Mouse (Mus musculus) kidney, embryonic 16.5 days (tissue): ENCODE measurements around the gene B830017H08Rik. TPM values are rescaled to one million over a fixed set of nuclear protein-coding genes. Genes with fewer than 3 reads are reported as not detected.

ENCODE experiments used
- ATAC-seq: fragments of 200-750 bp; cut with Nextera tagmentation; 2 replicates; pipeline ENCODE4 v1.8.0; 2017; ENCODE audit warnings: moderate TSS enrichment; ENCODE audit not compliant: low FRiP score, low TSS enrichment
- H3K27ac ChIP-seq: fragments of 300-500 bp; sonication (generic); 2 replicates; pipeline ENCODE4 v1.5.1; 2014; ENCODE audit warnings: low read length
- H3K27me3 ChIP-seq: fragments of 300-500 bp; sonication (generic); 2 replicates; pipeline ENCODE4 v1.6.1; 2014; ENCODE audit warnings: low read length, control low read depth, mixed read lengths; ENCODE audit not compliant: insufficient read depth
- H3K36me3 ChIP-seq: fragments of 300-500 bp; sonication (generic); 2 replicates; pipeline ENCODE4 v1.6.1; 2014; ENCODE audit warnings: low read length, control low read depth, mixed read lengths; ENCODE audit not compliant: insufficient read depth
- H3K4me1 ChIP-seq: fragments of 300-500 bp; sonication (generic); 2 replicates; pipeline ENCODE4 v1.6.1; 2014; ENCODE audit warnings: low read length, control low read depth, mixed read lengths; ENCODE audit not compliant: insufficient read depth
- H3K4me2 ChIP-seq: fragments of 300-500 bp; sonication (generic); replicated peaks from 2 replicates; pipeline ENCODE4 v1.6.1; 2014; ENCODE audit warnings: low read depth, low read length
- H3K4me3 ChIP-seq: fragments of 300-500 bp; sonication (generic); 2 replicates; pipeline ENCODE4 v1.5.1; 2014; ENCODE audit warnings: mild to moderate bottlenecking, low read length
- H3K9ac ChIP-seq: fragments of 300-500 bp; sonication (generic); replicated peaks from 2 replicates; pipeline ENCODE4 v1.6.1; 2014; ENCODE audit warnings: low read length
- H3K9me3 ChIP-seq: fragments of 300-500 bp; sonication (generic); 2 replicates; pipeline ENCODE4 v1.6.1; 2016; ENCODE audit warnings: low read length, control low read depth
- WGBS: fragments of 180-500 bp; shearing (Covaris S2); extraction: QIAGEN DNeasy Blood & Tissue Kit; methylation state at CpG from one replicate; pipeline ENCODE4 v1.1.7; 2014; 5-methylcytosine and 5-hydroxymethylcytosine counted together
- polyA plus RNA-seq: library from polyadenylated mRNA; unstranded; fragments of >200 nt; fragmentation: Nextera tagmentation; extraction: Ambion mirVana; gene quantifications from 2 replicates; pipeline ENCODE4 v1.2.1, GENCODE M21; 2015

Gene B830017H08Rik
- polyA plus RNA-seq, 1 experiment from 2014 or later, result 0.09 TPM

- WGBS, result 63% methylated on average over 2 of the region's 2 CpGs
- peak; percentile 54; the same call in 1 of the 2 replicates for ATAC-seq
- peaks cover 21% of the 10 kb centered on the region; the same call in 1 of the 2 replicates for H3K36me3 ChIP-seq
- H3K9me3 ChIP-seq, result no peaks in the 10 kb centered on the region
- H3K4me3 ChIP-seq, result no peak overlapping the region
- no peak overlapping the region for H3K9ac ChIP-seq
- peaks cover 9% of the 10 kb centered on the region; the same call in 1 of the 2 replicates for H3K4me1 ChIP-seq
- H3K4me2 ChIP-seq, result no peak overlapping the region
- no peaks in the 10 kb centered on the region for H3K27me3 ChIP-seq
- H3K27ac ChIP-seq, result no peak overlapping the region
These were observed 32.4 kb downstream of the B830017H08Rik start for GRCm38 (mm10) chr16:17865293-17865692.

GRCm38 (mm10) chr16:17865770-17866169, 32.8 kb downstream of the B830017H08Rik start:
- Histone ChIP-seq H3K4me1 (peaks cover 9% of the 10 kb centered on the region; the same call in 1 of the 2 replicates), H3K27me3 (no peaks in the 10 kb centered on the region), H3K4me3 (no peak overlapping the region), H3K9me3 (no peaks in the 10 kb centered on the region), H3K36me3 (peaks cover 22% of the 10 kb centered on the region; the same call in 1 of the 2 replicates), H3K27ac (no peak overlapping the region), H3K9ac (no peak overlapping the region), H3K4me2 (no peak overlapping the region)
- WGBS, result 75% methylated on average over 6 of the region's 6 CpGs
- ATAC-seq, result peak; percentile 51; the same call in 1 of the 2 replicates

GRCm38 (mm10) chr16:17871248-17871647, 38.3 kb downstream of the B830017H08Rik start:
- ATAC-seq, result no peak
- Histone ChIP-seq H3K9me3 (no peaks in the 10 kb centered on the region), H3K4me2 (no peak overlapping the region), H3K4me1 (peaks cover 1% of the 10 kb centered on the region; the same call in 1 of the 2 replicates), H3K9ac (no peak overlapping the region), H3K36me3 (peaks cover 24% of the 10 kb centered on the region; the same call in 1 of the 2 replicates), H3K4me3 (no peak overlapping the region), H3K27ac (no peak overlapping the region), H3K27me3 (no peaks in the 10 kb centered on the region)
- 79% methylated on average over 5 of the region's 5 CpGs for WGBS

GRCm38 (mm10) chr16:17872995-17873394, 40.1 kb downstream of the B830017H08Rik start:
- H3K9ac ChIP-seq, result no peak overlapping the region
- no peaks in the 10 kb centered on the region for H3K4me1 ChIP-seq
- H3K36me3 ChIP-seq, result peaks cover 24% of the 10 kb centered on the region; the same call in 1 of the 2 replicates
- H3K4me2 ChIP-seq, result no peak overlapping the region
- H3K27me3 ChIP-seq, result no peaks in the 10 kb centered on the region
- WGBS, result 52% methylated on average over 4 of the region's 4 CpGs
- ATAC-seq, result no peak
- no peaks in the 10 kb centered on the region for H3K9me3 ChIP-seq
- no peak overlapping the region for H3K4me3 ChIP-seq
- no peak overlapping the region for H3K27ac ChIP-seq

- ATAC-seq, result no peak
- Histone ChIP-seq H3K27me3 (no peaks in the 10 kb centered on the region), H3K36me3 (peaks cover 18% of the 10 kb centered on the region; the same call in 1 of the 2 replicates), H3K4me3 (no peak overlapping the region), H3K4me2 (no peak overlapping the region), H3K9ac (no peak overlapping the region), H3K4me1 (no peaks in the 10 kb centered on the region), H3K27ac (no peak overlapping the region), H3K9me3 (no peaks in the 10 kb centered on the region)
- 75% methylated on average over 4 of the region's 4 CpGs for WGBS
These were observed 42.3 kb downstream of the B830017H08Rik start for GRCm38 (mm10) chr16:17875174-17875573.

GRCm38 (mm10) chr16:17876096-17876495, 43.2 kb downstream of the B830017H08Rik start:
- H3K36me3 ChIP-seq, result peaks cover 14% of the 10 kb centered on the region; the same call in 1 of the 2 replicates
- ATAC-seq, result no peak
- no peaks in the 10 kb centered on the region for H3K27me3 ChIP-seq
- H3K4me1 ChIP-seq, result no peaks in the 10 kb centered on the region
- no peaks in the 10 kb centered on the region for H3K9me3 ChIP-seq
- H3K27ac ChIP-seq, result no peak overlapping the region
- H3K4me2 ChIP-seq, result no peak overlapping the region
- no peak overlapping the region for H3K4me3 ChIP-seq
- no peak overlapping the region for H3K9ac ChIP-seq
- 94% methylated on average over 1 of the region's 1 CpGs for WGBS

GRCm38 (mm10) chr16:17879571-17879970, 46.6 kb downstream of the B830017H08Rik start:
- Histone ChIP-seq H3K9me3 (no peaks in the 10 kb centered on the region), H3K4me1 (no peaks in the 10 kb centered on the region), H3K27ac (no peak overlapping the region), H3K4me3 (no peak overlapping the region), H3K36me3 (0 out of 2 replicates have a peak, but pooled peaks cover 2% of the 10 kb centered on the region), H3K9ac (no peak overlapping the region), H3K27me3 (no peaks in the 10 kb centered on the region), H3K4me2 (no peak overlapping the region)
- WGBS, result 94% methylated on average over 4 of the region's 4 CpGs
- ATAC-seq, result no peak

- Histone ChIP-seq H3K9ac (no peak overlapping the region), H3K27ac (no peak overlapping the region), H3K36me3 (0 out of 2 replicates have a peak, but pooled peaks cover 2% of the 10 kb centered on the region), H3K4me3 (no peak overlapping the region), H3K4me1 (no peaks in the 10 kb centered on the region), H3K9me3 (no peaks in the 10 kb centered on the region), H3K27me3 (no peaks in the 10 kb centered on the region), H3K4me2 (no peak overlapping the region)
- ATAC-seq, result no peak
These were observed 49.3 kb downstream of the B830017H08Rik start for GRCm38 (mm10) chr16:17882196-17882595.

GRCm38 (mm10) chr16:17884116-17884515, 51.2 kb downstream of the B830017H08Rik start:
- H3K36me3 ChIP-seq, result no peaks in the 10 kb centered on the region
- H3K4me3 ChIP-seq, result no peak overlapping the region
- H3K9ac ChIP-seq, result no peak overlapping the region
- H3K4me1 ChIP-seq, result no peaks in the 10 kb centered on the region
- H3K9me3 ChIP-seq, result no peaks in the 10 kb centered on the region
- H3K27me3 ChIP-seq, result no peaks in the 10 kb centered on the region
- no peak overlapping the region for H3K4me2 ChIP-seq
- 61% methylated on average over 6 of the region's 6 CpGs for WGBS
- H3K27ac ChIP-seq, result no peak overlapping the region
- ATAC-seq, result no peak
